Mouse (Mus musculus) gastrocnemius, postnatal 4 days (tissue): ENCODE results near the gene Yae1d1. TPM values are rescaled to one million over a fixed set of nuclear protein-coding genes. Genes with fewer than 3 reads are reported as not detected.

Source experiments
- total RNA-seq, 2 experiments: library from RNA; stranded (reverse); gene quantifications; 2 replicates each; pipeline ENCODE4 v1.2.3; 2021

The Yae1d1 gene
- total RNA-seq, 2 experiments from 2014 or later, result 18.7 to 21.7 TPM

Other genes with a start within 250 kb of the Yae1d1 start
- 10 to 100 TPM; 43.6 to 44.8 TPM for gene Cdk13, start 188.3 kb downstream of the Yae1d1 start, total RNA-seq
- gene Rala, start 49.1 kb downstream of the Yae1d1 start, total RNA-seq, result 10 to 100 TPM; 37.0 to 47.3 TPM